Mouse (Mus musculus): ENCODE measurements at regions not wholly inside any gene's neighbourhood (a gene's known extent, or its start where the extent isn't known, plus 50 kb on each side); places are given as distances from the start of the nearest gene placed in this dataset.

DNA sequence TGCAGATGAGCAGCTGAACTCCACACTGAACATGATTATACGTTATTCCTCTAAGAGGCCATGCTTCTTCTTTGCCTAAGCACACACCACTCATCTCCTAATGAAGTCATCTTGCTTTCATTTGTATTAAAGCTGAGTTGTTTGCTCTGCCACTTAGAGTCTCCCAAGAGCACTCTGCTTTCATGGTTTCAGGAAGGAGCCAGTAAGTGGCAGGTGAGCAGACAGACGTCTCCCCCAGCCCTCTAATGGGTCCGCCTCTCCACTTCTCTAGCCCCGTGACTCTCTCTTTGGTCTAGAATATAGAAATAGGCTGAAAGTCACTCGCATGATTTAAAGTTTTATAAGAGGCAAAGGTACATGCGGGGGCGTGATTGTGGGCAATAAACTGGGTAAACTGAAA is 103.8 kb upstream of the Cpne4 start:
- 74% methylated on average over 7 of the region's 7 CpGs for WGBS
- intact Hi-C loops (cut with DNase I) = no loop called here
- TF ChIP-seq POLR2A (IDR thresholded peaks at IDR 0.05; ENCODE audit: insufficient read depth, low read depth, low read length) (no peak), EP300 (IDR thresholded peaks at IDR 0.05; ENCODE audit: insufficient read depth, low read depth, low read length) (no peak)
- H3K27ac ChIP-seq = no peak overlapping the region
- H3K27me3 ChIP-seq (ENCODE audit: control insufficient read depth, insufficient read depth, low read length) = no peaks in the 10 kb centered on the region
- no peaks in the 10 kb centered on the region for H3K4me1 ChIP-seq (ENCODE audit: control insufficient read depth, insufficient read depth, low read length)
- DNase-seq = no peak
- H3K4me3 ChIP-seq = no peak overlapping the region
- H3K9ac ChIP-seq (ENCODE audit: low read depth, low read length) = no peak overlapping the region
- no peaks in the 10 kb centered on the region for H3K36me3 ChIP-seq (ENCODE audit: control insufficient read depth, insufficient read depth, low read length)
- H3K79me2 ChIP-seq (replicated peaks; ENCODE audit: control insufficient read depth, insufficient read depth, low read length) = no peaks in the 10 kb centered on the region

GRCm38 (mm10) chr9:104413021-104413420 is 75.5 kb upstream of the Acpp start:
- H3K79me2 ChIP-seq (replicated peaks; ENCODE audit: control insufficient read depth, insufficient read depth, low read length) = no peaks in the 10 kb centered on the region
- peaks cover 4% of the 10 kb centered on the region for H3K27me3 ChIP-seq (ENCODE audit: control insufficient read depth, insufficient read depth, low read length)
- 37% methylated on average over 5 of the region's 5 CpGs for WGBS
- TF ChIP-seq POLR2A (IDR thresholded peaks at IDR 0.05; ENCODE audit: insufficient read depth, low read depth, low read length) (no peak), CTCF (IDR thresholded peaks at IDR 0.05) (no peak), EP300 (IDR thresholded peaks at IDR 0.05; ENCODE audit: insufficient read depth, low read depth, low read length) (no peak)
- intact Hi-C loops (cut with DNase I) = no loop called here
- no peak overlapping the region for H3K4me3 ChIP-seq
- H3K9ac ChIP-seq (ENCODE audit: low read depth, low read length) = no peak overlapping the region
- no peaks in the 10 kb centered on the region for H3K36me3 ChIP-seq (ENCODE audit: control insufficient read depth, insufficient read depth, low read length)
- H3K27ac ChIP-seq = no peak overlapping the region
- no peaks in the 10 kb centered on the region; the same call in 1 of the 2 replicates for H3K4me1 ChIP-seq (ENCODE audit: control insufficient read depth, insufficient read depth, low read length)
- no peak for DNase-seq

DNA sequence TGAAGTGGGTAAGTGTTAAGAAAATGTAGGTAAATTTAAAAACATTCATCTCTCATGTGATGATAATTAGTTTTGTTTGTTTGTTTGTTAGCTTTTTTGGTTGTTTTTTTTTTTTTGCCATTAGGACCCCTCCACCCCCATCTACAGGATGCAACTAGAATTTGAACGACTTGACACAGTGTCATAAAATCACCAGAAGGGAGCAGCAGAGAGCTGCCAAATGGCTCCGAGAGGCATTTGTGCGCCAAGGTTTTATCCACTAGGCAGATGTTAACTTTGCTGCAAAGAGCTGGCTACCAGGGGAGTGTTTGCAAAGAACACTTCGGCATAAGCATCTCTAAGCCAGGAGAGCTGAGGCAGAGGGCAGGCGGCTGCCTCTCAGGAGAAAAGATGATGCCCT is 72.7 kb upstream of the Acpp start:
- Histone ChIP-seq H3K27ac (no peak overlapping the region), H3K79me2 (replicated peaks; ENCODE audit: control insufficient read depth, insufficient read depth, low read length) (no peaks in the 10 kb centered on the region), H3K4me3 (no peak overlapping the region), H3K27me3 (ENCODE audit: control insufficient read depth, insufficient read depth, low read length) (peaks cover 7% of the 10 kb centered on the region), H3K9ac (ENCODE audit: low read depth, low read length) (no peak overlapping the region), H3K4me1 (ENCODE audit: control insufficient read depth, insufficient read depth, low read length) (no peaks in the 10 kb centered on the region; the same call in 1 of the 2 replicates), H3K36me3 (ENCODE audit: control insufficient read depth, insufficient read depth, low read length) (no peaks in the 10 kb centered on the region)
- 2% methylated on average over 5 of the region's 5 CpGs for WGBS
- TF ChIP-seq EP300 (IDR thresholded peaks at IDR 0.05; ENCODE audit: insufficient read depth, low read depth, low read length) (no peak), POLR2A (IDR thresholded peaks at IDR 0.05; ENCODE audit: insufficient read depth, low read depth, low read length) (no peak), CTCF (IDR thresholded peaks at IDR 0.05) (peak; percentile 69)
- intact Hi-C loops (cut with DNase I) = loop anchor here (2.0 kb wide), 1 partner anchor 979 kb away; no protein-coding TSS in a partner anchor
- DNase-seq = peak in 1 of 2 experiments; percentile 14

DNA sequence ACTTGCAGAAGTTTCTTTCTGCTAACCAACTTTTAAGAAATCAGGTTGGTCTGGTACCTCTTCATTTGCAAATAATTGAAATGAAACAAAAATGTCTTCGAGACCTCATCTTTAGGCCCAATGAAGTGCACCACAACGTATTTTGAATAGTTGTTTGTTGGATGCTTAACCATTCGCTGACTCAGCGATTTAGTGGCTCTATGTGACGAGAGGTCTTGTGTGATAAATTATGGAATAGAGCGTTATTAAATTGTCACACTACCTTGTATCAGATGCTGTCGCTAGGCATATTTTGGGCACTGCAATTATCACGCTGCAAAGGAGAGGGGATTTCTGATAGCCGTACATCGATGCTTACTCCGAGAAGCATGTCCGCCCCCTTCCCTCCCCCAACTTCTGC is 71.8 kb upstream of the Acpp start:
- no peaks in the 10 kb centered on the region; the same call in 1 of the 2 replicates for H3K4me1 ChIP-seq (ENCODE audit: control insufficient read depth, insufficient read depth, low read length)
- intact Hi-C loops (cut with DNase I) = no loop called here
- no peaks in the 10 kb centered on the region for H3K79me2 ChIP-seq (replicated peaks; ENCODE audit: control insufficient read depth, insufficient read depth, low read length)
- no peak for TF ChIP-seq POLR2A (IDR thresholded peaks at IDR 0.05; ENCODE audit: insufficient read depth, low read depth, low read length)
- no peak for TF ChIP-seq EP300 (IDR thresholded peaks at IDR 0.05; ENCODE audit: insufficient read depth, low read depth, low read length)
- TF ChIP-seq CTCF (IDR thresholded peaks at IDR 0.05) = no peak
- no peak for DNase-seq
- no peak overlapping the region for H3K4me3 ChIP-seq
- WGBS = 33% methylated on average over 12 of the region's 12 CpGs
- no peak overlapping the region for H3K9ac ChIP-seq (ENCODE audit: low read depth, low read length)
- H3K27me3 ChIP-seq (ENCODE audit: control insufficient read depth, insufficient read depth, low read length) = peaks cover 7% of the 10 kb centered on the region
- H3K36me3 ChIP-seq (ENCODE audit: control insufficient read depth, insufficient read depth, low read length) = no peaks in the 10 kb centered on the region
- H3K27ac ChIP-seq = no peak overlapping the region

DNA sequence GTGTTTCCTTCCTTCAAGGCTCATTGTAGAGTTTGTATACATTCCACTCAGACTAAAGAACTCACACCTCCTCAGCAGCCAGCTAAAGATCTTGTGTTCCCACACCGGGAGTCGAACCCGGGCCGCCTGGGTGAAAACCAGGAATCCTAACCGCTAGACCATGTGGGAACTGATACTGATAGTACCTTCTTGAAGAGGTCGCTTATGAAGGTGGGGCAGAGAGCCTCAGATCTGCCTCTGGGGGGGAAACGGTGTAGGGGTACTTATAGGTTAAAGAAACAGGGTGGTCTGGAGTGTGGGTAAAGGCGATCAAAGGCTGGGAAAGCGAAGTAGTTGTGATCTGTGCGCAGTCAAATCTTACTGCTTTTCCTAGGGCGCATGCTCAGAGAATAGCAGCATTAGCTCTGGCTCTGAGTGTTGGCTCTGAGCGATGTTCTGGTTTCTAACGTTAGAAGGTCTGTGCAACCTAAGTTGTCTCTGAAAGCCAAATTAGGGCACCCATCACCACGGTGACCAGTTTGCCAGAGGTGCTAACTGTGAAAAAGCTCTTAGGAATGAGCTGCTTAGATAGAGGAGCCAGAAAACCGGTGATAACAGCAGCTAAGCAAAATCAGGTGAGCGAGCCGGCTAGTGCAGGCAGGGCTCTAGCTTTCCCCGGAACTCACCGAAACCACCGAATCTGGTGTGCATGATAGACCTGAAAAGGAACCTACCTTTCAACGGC is 71.2 kb upstream of the Acpp start:
- H3K79me2 ChIP-seq (replicated peaks; ENCODE audit: control insufficient read depth, insufficient read depth, low read length) = no peaks in the 10 kb centered on the region
- DNase-seq = no peak
- no peaks in the 10 kb centered on the region for H3K36me3 ChIP-seq (ENCODE audit: control insufficient read depth, insufficient read depth, low read length)
- no peak overlapping the region for H3K27ac ChIP-seq
- intact Hi-C loops (cut with DNase I) = no loop called here
- no peaks in the 10 kb centered on the region; the same call in 1 of the 2 replicates for H3K4me1 ChIP-seq (ENCODE audit: control insufficient read depth, insufficient read depth, low read length)
- peaks cover 7% of the 10 kb centered on the region for H3K27me3 ChIP-seq (ENCODE audit: control insufficient read depth, insufficient read depth, low read length)
- WGBS = 28% methylated on average over 21 of the region's 21 CpGs
- TF ChIP-seq EP300 (IDR thresholded peaks at IDR 0.05; ENCODE audit: insufficient read depth, low read depth, low read length) (no peak), POLR2A (IDR thresholded peaks at IDR 0.05; ENCODE audit: insufficient read depth, low read depth, low read length) (no peak), CTCF (IDR thresholded peaks at IDR 0.05) (no peak)
- no peak overlapping the region for H3K4me3 ChIP-seq
- H3K9ac ChIP-seq (ENCODE audit: low read depth, low read length) = no peak overlapping the region

DNA sequence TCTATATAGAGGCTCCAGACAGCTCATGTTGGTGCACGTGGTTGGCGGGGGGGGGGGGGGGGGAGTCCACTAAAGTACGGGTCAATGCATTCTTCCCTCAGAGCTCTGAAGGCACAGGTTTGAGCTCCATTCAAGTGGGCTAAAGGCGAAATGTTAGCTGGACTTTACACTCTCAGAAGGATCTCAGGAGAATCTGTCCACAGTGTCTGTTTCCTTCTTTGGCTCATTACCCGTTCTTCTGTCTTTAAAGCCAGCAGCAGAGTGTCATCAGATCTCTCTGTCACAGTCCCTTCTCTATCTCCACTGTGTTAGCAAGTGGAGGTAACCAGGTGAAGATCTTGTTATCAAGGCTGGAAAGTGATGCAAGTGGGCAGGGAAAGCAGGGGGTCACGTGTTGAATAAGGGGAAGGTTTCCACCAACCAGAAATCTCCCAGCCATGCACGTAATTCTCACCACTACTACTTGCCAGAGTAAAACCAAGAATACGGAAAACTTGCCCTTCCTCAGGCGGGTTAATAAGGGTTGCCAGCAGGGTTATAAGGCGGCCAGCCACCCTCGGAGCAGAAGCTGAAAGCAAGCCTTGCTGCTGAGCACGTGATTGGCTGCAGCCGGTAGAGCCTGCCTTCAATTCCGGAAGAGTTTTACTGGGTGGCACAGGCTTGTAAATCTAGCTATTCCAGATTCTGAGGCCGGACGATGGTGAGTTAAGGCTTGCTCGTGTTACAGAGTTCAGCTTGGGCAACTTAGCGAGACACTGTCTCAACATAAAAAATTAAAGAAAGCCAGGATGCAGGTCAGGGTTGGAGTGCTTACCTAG is 70.2 kb upstream of the Acpp start:
- H3K4me1 ChIP-seq (ENCODE audit: control insufficient read depth, insufficient read depth, low read length) = no peaks in the 10 kb centered on the region; the same call in 1 of the 2 replicates
- TF ChIP-seq EP300 (IDR thresholded peaks at IDR 0.05; ENCODE audit: insufficient read depth, low read depth, low read length) (no peak), POLR2A (IDR thresholded peaks at IDR 0.05; ENCODE audit: insufficient read depth, low read depth, low read length) (no peak), CTCF (IDR thresholded peaks at IDR 0.05) (no peak)
- H3K27me3 ChIP-seq (ENCODE audit: control insufficient read depth, insufficient read depth, low read length) = peaks cover 7% of the 10 kb centered on the region
- DNase-seq = peak in 1 of 2 experiments; percentile 9
- intact Hi-C loops (cut with DNase I) = no loop called here
- H3K4me3 ChIP-seq = no peak overlapping the region
- no peaks in the 10 kb centered on the region for H3K36me3 ChIP-seq (ENCODE audit: control insufficient read depth, insufficient read depth, low read length)
- no peak overlapping the region for H3K9ac ChIP-seq (ENCODE audit: low read depth, low read length)
- H3K27ac ChIP-seq = no peak overlapping the region
- WGBS = 20% methylated on average over 18 of the region's 18 CpGs
- no peaks in the 10 kb centered on the region for H3K79me2 ChIP-seq (replicated peaks; ENCODE audit: control insufficient read depth, insufficient read depth, low read length)

All from heart, adult 2 months (tissue).